ENCODE assay signal across 9 mouse cellular contexts in the genomic region with DNA sequence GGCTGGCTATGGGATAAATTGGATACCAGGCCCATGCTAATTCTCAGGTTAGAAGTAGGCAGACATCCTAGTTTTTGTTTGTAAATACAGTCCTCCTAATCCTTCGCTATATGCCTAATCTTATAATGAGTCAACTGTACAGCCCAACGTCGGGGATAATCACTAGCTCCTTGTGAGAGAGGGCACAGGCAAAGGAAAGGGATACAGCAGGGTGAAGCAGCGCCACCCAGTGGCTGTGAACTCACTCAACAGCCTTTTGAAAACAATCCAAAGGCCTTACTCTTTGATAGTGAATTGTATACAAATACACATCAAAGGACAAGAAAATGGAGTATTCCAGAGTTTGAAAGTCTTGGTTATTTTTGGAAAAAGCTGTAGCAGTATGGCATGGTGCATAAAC. TPM values are rescaled to one million over a fixed set of nuclear protein-coding genes. Genes with fewer than 3 reads are reported as not detected.
DNase-seq lines count a peak whose midpoint lies in the region; ATAC-seq and TF ChIP-seq lines count a peak whose summit lies in the region.
"Had no signal": no experiment of that assay in that cellular context is flagged by ENCODE, and none has a peak within 500 bp of the region (broad histone marks: within the 10 kb centered on the region; RNA-seq: fewer than 3 reads in every experiment).

No protein-coding gene starts in this region.

- H3K4me1 ChIP-seq in liver, adult 2 months (ENCODE audit: control insufficient read depth, insufficient read depth, low read length) = no peaks in the 10 kb centered on the region
- H3K4me1 ChIP-seq in liver, embryonic 12.5 days = no peaks in the 10 kb centered on the region
- no peaks in the 10 kb centered on the region for H3K4me1 ChIP-seq in midbrain, postnatal 0 days (ENCODE audit: insufficient read depth, low read length)
- H3K4me1 ChIP-seq: neural tube, embryonic 12.5 days had no signal

- WGBS in liver, adult 2 months = 41% methylated on average over 4 of the region's 4 CpGs
- 43% methylated on average over 4 of the region's 4 CpGs for WGBS in liver, embryonic 12.5 days (ENCODE audit: insufficient replicate concordance)
- 54% methylated on average over 4 of the region's 4 CpGs for WGBS in midbrain, postnatal 0 days

- no peaks in the 10 kb centered on the region for H3K27me3 ChIP-seq in liver, adult 2 months (ENCODE audit: control insufficient read depth, insufficient read depth, low read length)
- no peaks in the 10 kb centered on the region for H3K27me3 ChIP-seq in liver, embryonic 12.5 days (replicated peaks)
- H3K27me3 ChIP-seq in midbrain, postnatal 0 days (ENCODE audit: insufficient read depth, low read length) = no peaks in the 10 kb centered on the region
- H3K27me3 ChIP-seq: neural tube, embryonic 12.5 days had no signal

- peak; percentile 79 for TF ChIP-seq CTCF in liver, adult 2 months (IDR thresholded peaks at IDR 0.05; ENCODE audit: low read depth, low read length)
- TF ChIP-seq CTCF in midbrain, postnatal 0 days (IDR thresholded peaks at IDR 0.05) = peak; percentile 80

- no peak overlapping the region for H3K4me3 ChIP-seq in liver, adult 2 months (ENCODE audit: insufficient read depth, low read depth, low read length)
- no peak overlapping the region for H3K4me3 ChIP-seq in liver, embryonic 12.5 days
- no peak overlapping the region for H3K4me3 ChIP-seq in midbrain, postnatal 0 days (ENCODE audit: low read depth, low read length)
- H3K4me3 ChIP-seq: neural tube, embryonic 12.5 days had no signal

- DNase-seq in liver, adult 2 months (ENCODE audit: extremely low read depth, low read depth, low spot score) = peak; percentile 33
- DNase-seq in MEL-GATA-1-ER (ENCODE audit: extremely low read depth, low read depth) = peak; percentile 27
- DNase-seq in c-Kit-positive CD71-positive TER-119-positive erythroid progenitor cells, embryonic 14.5 days (ENCODE audit: low spot score) = peak; percentile 15
- peak; percentile 57 to 67 for DNase-seq in layer of hippocampus, postnatal 10 days (ENCODE audit: low spot score in 2 of 2)
- peak; percentile 68 for DNase-seq in midbrain, postnatal 0 days (ENCODE audit: low spot score)

- H3K27ac ChIP-seq in liver, adult 2 months (replicated peaks; ENCODE audit: insufficient read depth, low read depth, low read length) = no peak overlapping the region
- no peak overlapping the region for H3K27ac ChIP-seq in liver, embryonic 12.5 days
- no peak overlapping the region for H3K27ac ChIP-seq in midbrain, postnatal 0 days (ENCODE audit: low read depth, low read length)
- H3K27ac ChIP-seq: neural tube, embryonic 12.5 days had no signal

- H3K9me3 ChIP-seq in liver, embryonic 12.5 days (replicated peaks) = no peaks in the 10 kb centered on the region
- H3K9me3 ChIP-seq in midbrain, postnatal 0 days (ENCODE audit: low read length) = no peaks in the 10 kb centered on the region
- H3K9me3 ChIP-seq: neural tube, embryonic 12.5 days had no signal

- no peak for ATAC-seq in liver, embryonic 12.5 days
- peak; percentile 96 for ATAC-seq in frontal cortex, adult (ENCODE audit: low TSS enrichment)
- peak; percentile 38; the same call in 1 of the 2 replicates for ATAC-seq in midbrain, postnatal 0 days (ENCODE audit: low FRiP score)
- ATAC-seq in activated CD4-positive, CD25-positive, alpha-beta regulatory T cell, adult 4 months = no peak

- no peak overlapping the region for H3K9ac ChIP-seq in liver, adult 2 months (ENCODE audit: low read depth, low read length)
- no peak overlapping the region for H3K9ac ChIP-seq in liver, embryonic 12.5 days
- H3K9ac ChIP-seq in midbrain, postnatal 0 days (replicated peaks; ENCODE audit: low read length, poor library complexity, severe bottlenecking) = no peak overlapping the region
- H3K9ac ChIP-seq: neural tube, embryonic 12.5 days had no signal

- TF ChIP-seq POLR2A in liver, adult 2 months (IDR thresholded peaks at IDR 0.05; ENCODE audit: extremely low read depth, insufficient read depth, low read length) = no peak

- no peak overlapping the region for H3K4me2 ChIP-seq in liver, embryonic 12.5 days
- no peak overlapping the region for H3K4me2 ChIP-seq in midbrain, postnatal 0 days (ENCODE audit: low read depth, low read length, poor library complexity, severe bottlenecking)
- H3K4me2 ChIP-seq: neural tube, embryonic 12.5 days had no signal

- H3K79me2 ChIP-seq in liver, adult 2 months (ENCODE audit: control insufficient read depth, insufficient read depth, low read length) = no peaks in the 10 kb centered on the region

- peaks cover 24% of the 10 kb centered on the region for H3K36me3 ChIP-seq in liver, adult 2 months (ENCODE audit: control insufficient read depth, insufficient read depth, low read length)
- H3K36me3 ChIP-seq in liver, embryonic 12.5 days = peaks cover 52% of the 10 kb centered on the region
- peaks cover 4% of the 10 kb centered on the region; the same call in 1 of the 2 replicates for H3K36me3 ChIP-seq in midbrain, postnatal 0 days (ENCODE audit: insufficient read depth, low read length)

RNA-seq across cellular contexts. Expression of a gene that starts 10.0 kb away (rescaled TPM):
- total RNA-seq in liver, adult 2 months (2014; rRNA removed) = 16.3 and 18.4 TPM in 2 replicates
- polyA plus RNA-seq in liver, adult 2 months (2012; rRNA removed) = 7.5 and 11.0 TPM in 2 replicates
- polyA plus RNA-seq in liver, embryonic 12.5 days (2016; fragmentation: Nextera tagmentation; extraction: Ambion mirVana) = 38.7 and 41.0 TPM in 2 replicates
- total RNA-seq in layer of hippocampus, postnatal 10 days (2021) = 10 to 100 TPM; 24.7 to 25.6 TPM
- 16.7 and 22.7 TPM in 2 replicates for total RNA-seq in midbrain, postnatal 0 days (2014; rRNA removed)
- 58.4 and 62.6 TPM in 2 replicates for polyA plus RNA-seq in midbrain, postnatal 0 days (2015; fragmentation: Nextera tagmentation; extraction: Ambion mirVana)
- polyA plus RNA-seq in activated CD4-positive, CD25-positive, alpha-beta regulatory T cell, adult 4 months (2017; shearing (Covaris generic)) = 10 to 100 TPM; 13.1 to 17.5 TPM

RNA-seq across cellular contexts. Expression of a gene that starts 39.2 kb away (rescaled TPM):
- total RNA-seq in liver, adult 2 months (2014; rRNA removed) = 15.6 and 17.3 TPM in 2 replicates
- 8.5 and 9.3 TPM in 2 replicates for polyA plus RNA-seq in liver, adult 2 months (2012; rRNA removed)
- 27.8 and 30.4 TPM in 2 replicates for polyA plus RNA-seq in liver, embryonic 12.5 days (2016; fragmentation: Nextera tagmentation; extraction: Ambion mirVana)
- 100 to 1,000 TPM; 128 to 135 TPM for total RNA-seq in layer of hippocampus, postnatal 10 days (2021)
- 94.8 and 94.9 TPM in 2 replicates for total RNA-seq in midbrain, postnatal 0 days (2014; rRNA removed)
- 233 and 257 TPM in 2 replicates for polyA plus RNA-seq in midbrain, postnatal 0 days (2015; fragmentation: Nextera tagmentation; extraction: Ambion mirVana)
- polyA plus RNA-seq in activated CD4-positive, CD25-positive, alpha-beta regulatory T cell, adult 4 months (2017; shearing (Covaris generic)) = 1 to 10 TPM; 3.7 to 5.1 TPM

Comparison
In these comparisons a context has a peak if more than half of its experiments do, and no peak if none do; other contexts are left out.
1. DNase-seq: peak in every context shown above with its lines; median percentile 68 in midbrain, postnatal 0 days; 62 in layer of hippocampus, postnatal 10 days; 33 in liver, adult 2 months; 27 in MEL-GATA-1-ER; 15 in c-Kit-positive CD71-positive TER-119-positive erythroid progenitor cells, embryonic 14.5 days.
2. ATAC-seq: peak in frontal cortex, adult (single experiment) and midbrain, postnatal 0 days (single experiment); none in liver, embryonic 12.5 days (single experiment) and activated CD4-positive, CD25-positive, alpha-beta regulatory T cell, adult 4 months (single experiment).